Mouse (Mus musculus) forebrain, embryonic 15.5 days (tissue): ENCODE measurements around the gene Mtnr1a. TPM values are rescaled to one million over a fixed set of nuclear protein-coding genes. Genes with fewer than 3 reads are reported as not detected.
A peak's percentile ranks its signal among the peaks of the same experiment; 100 is the strongest.

Experiments
- ATAC-seq: fragments of 200-750 bp; cut with Nextera tagmentation; replicated peaks from 2 replicates; pipeline ENCODE4 v1.8.0; 2017; ENCODE audit warnings: mild to moderate bottlenecking, moderate TSS enrichment, moderate library complexity
- H3K27ac ChIP-seq: fragments of 300-500 bp; sonication (generic); replicated peaks from 2 replicates; pipeline ENCODE4 v1.5.1; 2015; ENCODE audit warnings: mild to moderate bottlenecking, inconsistent platforms
- H3K27me3 ChIP-seq: fragments of 300-500 bp; sonication (generic); 2 replicates; pipeline ENCODE4 v1.6.1; 2015; ENCODE audit warnings: inconsistent platforms
- H3K36me3 ChIP-seq: fragments of 300-500 bp; sonication (generic); 2 replicates; pipeline ENCODE4 v1.6.1; 2015; ENCODE audit warnings: mild to moderate bottlenecking, inconsistent platforms
- H3K4me1 ChIP-seq: fragments of 300-500 bp; sonication (generic); 2 replicates; pipeline ENCODE4 v1.6.1; 2015; ENCODE audit warnings: inconsistent platforms
- H3K4me2 ChIP-seq: fragments of 300-500 bp; sonication (generic); replicated peaks from 2 replicates; pipeline ENCODE4 v1.6.1; 2015; ENCODE audit warnings: mild to moderate bottlenecking, inconsistent platforms
- H3K4me3 ChIP-seq: fragments of 300-500 bp; sonication (generic); 2 replicates; pipeline ENCODE4 v1.5.1; 2015; ENCODE audit warnings: mild to moderate bottlenecking, inconsistent platforms
- H3K9ac ChIP-seq: fragments of 300-500 bp; sonication (generic); replicated peaks from 2 replicates; pipeline ENCODE4 v1.6.1; 2015; ENCODE audit warnings: mild to moderate bottlenecking, inconsistent platforms
- H3K9me3 ChIP-seq: fragments of 300-500 bp; sonication (generic); 2 replicates; pipeline ENCODE4 v1.6.1; 2016; ENCODE audit warnings: inconsistent platforms
- WGBS: fragments of 180-500 bp; shearing (Covaris S2); methylation state at CpG from one replicate; pipeline ENCODE4 v1.1.7; 2015; ENCODE audit warnings: mixed read lengths; 5-methylcytosine and 5-hydroxymethylcytosine counted together
- polyA plus RNA-seq: library from polyadenylated mRNA; unstranded; fragments of >200 nt; fragmentation: Nextera tagmentation; extraction: Ambion mirVana; gene quantifications from 2 replicates; pipeline ENCODE4 v1.2.1, GENCODE M21; 2015

Gene Mtnr1a
- polyA plus RNA-seq, 1 experiment from 2014 or later: not detected

- Histone ChIP-seq H3K27me3 (no peaks in the 10 kb centered on the region), H3K4me1 (peaks cover 15% of the 10 kb centered on the region; the same call in 1 of the 2 replicates), H3K9me3 (no peaks in the 10 kb centered on the region), H3K4me3 (peak overlapping the region; percentile 31), H3K27ac (no peak overlapping the region), H3K4me2 (peak overlapping the region; percentile 50), H3K9ac (no peak overlapping the region), H3K36me3 (no peaks in the 10 kb centered on the region)
- ATAC-seq: no peak; the same call in 1 of the 2 replicates
- WGBS: 46% methylated on average over 5 of the region's 5 CpGs
These were observed 41.8 kb downstream of the Mtnr1a start for GRCm38 (mm10) chr8:45110813-45111104.

GRCm38 (mm10) chr8:45111820-45112219 lies 42.9 kb downstream of the Mtnr1a start:
- Histone ChIP-seq H3K9ac (no peak overlapping the region), H3K4me1 (peaks cover 15% of the 10 kb centered on the region; the same call in 1 of the 2 replicates), H3K27ac (no peak overlapping the region), H3K4me2 (no peak overlapping the region), H3K36me3 (no peaks in the 10 kb centered on the region), H3K4me3 (no peak overlapping the region), H3K27me3 (no peaks in the 10 kb centered on the region), H3K9me3 (no peaks in the 10 kb centered on the region)
- 91% methylated on average over 5 of the region's 5 CpGs for WGBS
- ATAC-seq: no peak

GRCm38 (mm10) chr8:45117588-45117987 lies 48.7 kb downstream of the Mtnr1a start:
- Histone ChIP-seq H3K36me3 (no peaks in the 10 kb centered on the region), H3K4me3 (no peak overlapping the region), H3K9me3 (no peaks in the 10 kb centered on the region), H3K4me1 (no peaks in the 10 kb centered on the region), H3K27ac (no peak overlapping the region), H3K4me2 (no peak overlapping the region), H3K27me3 (no peaks in the 10 kb centered on the region), H3K9ac (no peak overlapping the region)
- ATAC-seq: no peak
- WGBS: 71% methylated on average over 3 of the region's 3 CpGs

GRCm38 (mm10) chr8:45125680-45126079 lies 56.7 kb downstream of the Mtnr1a start:
- WGBS: 55% methylated on average over 5 of the region's 5 CpGs
- no peak overlapping the region for H3K4me2 ChIP-seq
- ATAC-seq: no peak

More at GRCm38 (mm10) chr8:45125680-45126079, 56.7 kb downstream of the Mtnr1a start:
- H3K27ac ChIP-seq: no peak overlapping the region
- no peaks in the 10 kb centered on the region for H3K27me3 ChIP-seq
- no peaks in the 10 kb centered on the region for H3K4me1 ChIP-seq
- H3K9ac ChIP-seq: no peak overlapping the region
- no peak overlapping the region for H3K4me3 ChIP-seq
- no peaks in the 10 kb centered on the region for H3K36me3 ChIP-seq
- no peaks in the 10 kb centered on the region for H3K9me3 ChIP-seq

Other genes with a start within 250 kb of the Mtnr1a start
- gene Fat1, start 133.7 kb upstream of the Mtnr1a start, polyA plus RNA-seq: 7.7 and 8.7 TPM in 2 replicates
- not detected in 2 replicates for gene F11, start 192.9 kb downstream of the Mtnr1a start, polyA plus RNA-seq
- gene Klkb1, start 225.7 kb downstream of the Mtnr1a start, polyA plus RNA-seq: not detected in 2 replicates
- gene Gm45753, start 239.3 kb downstream of the Mtnr1a start, polyA plus RNA-seq: 0.11 TPM in 1 of 2 replicates, not detected in the other